Mouse (Mus musculus): ENCODE results near the gene Ntf5.
A peak's percentile ranks its signal among the peaks of the same experiment; 100 is the strongest.
"Not testable (repeated sequence)": the region's sequence is repeated elsewhere in the genome, so short reads cannot be mapped to it uniquely, and the experiment has no call there.

The Ntf5 gene

DNA sequence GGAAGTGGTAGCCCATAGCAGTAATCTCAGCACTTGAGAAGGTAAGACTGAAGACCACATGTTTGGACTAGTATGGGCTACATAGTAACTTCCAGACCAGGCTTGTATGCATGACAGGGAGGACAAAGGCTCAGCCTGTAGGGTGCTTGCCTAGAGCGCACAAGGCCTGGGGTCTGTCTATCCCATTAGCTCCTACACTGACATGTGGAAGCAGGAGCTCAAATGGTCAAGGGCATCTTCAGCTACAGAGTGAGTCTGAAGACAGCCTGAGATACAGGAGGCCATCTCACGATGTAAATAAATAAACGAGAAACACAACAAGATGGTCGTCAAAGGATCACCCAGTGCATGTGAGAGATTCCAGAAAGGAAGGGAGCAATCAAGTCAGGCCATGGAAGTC is 48.8 kb downstream of the Ntf5 start:
- no peak for DNase-seq (ENCODE audit: low spot score in 2 of 2)

DNA sequence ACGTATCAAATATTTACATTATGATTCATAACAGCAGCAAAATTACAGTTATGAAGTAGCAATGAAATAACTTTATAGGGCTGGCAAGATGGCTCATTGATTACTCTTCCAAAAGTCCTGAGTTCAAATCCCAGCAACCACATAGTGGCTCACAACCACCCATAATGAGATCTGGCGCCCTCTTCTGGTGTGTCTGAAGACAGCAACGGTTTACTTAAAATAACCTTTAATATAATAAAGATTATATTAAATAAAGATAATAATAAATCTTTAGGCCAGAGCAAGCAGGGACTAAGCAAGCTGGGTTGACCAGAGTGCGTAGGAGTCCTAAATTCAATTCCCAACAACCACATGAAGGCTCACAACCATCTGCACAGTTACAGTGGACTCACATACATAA is 49.4 kb downstream of the Ntf5 start:
- not testable (repeated sequence) for DNase-seq (ENCODE audit: low spot score in 2 of 2)

DNA sequence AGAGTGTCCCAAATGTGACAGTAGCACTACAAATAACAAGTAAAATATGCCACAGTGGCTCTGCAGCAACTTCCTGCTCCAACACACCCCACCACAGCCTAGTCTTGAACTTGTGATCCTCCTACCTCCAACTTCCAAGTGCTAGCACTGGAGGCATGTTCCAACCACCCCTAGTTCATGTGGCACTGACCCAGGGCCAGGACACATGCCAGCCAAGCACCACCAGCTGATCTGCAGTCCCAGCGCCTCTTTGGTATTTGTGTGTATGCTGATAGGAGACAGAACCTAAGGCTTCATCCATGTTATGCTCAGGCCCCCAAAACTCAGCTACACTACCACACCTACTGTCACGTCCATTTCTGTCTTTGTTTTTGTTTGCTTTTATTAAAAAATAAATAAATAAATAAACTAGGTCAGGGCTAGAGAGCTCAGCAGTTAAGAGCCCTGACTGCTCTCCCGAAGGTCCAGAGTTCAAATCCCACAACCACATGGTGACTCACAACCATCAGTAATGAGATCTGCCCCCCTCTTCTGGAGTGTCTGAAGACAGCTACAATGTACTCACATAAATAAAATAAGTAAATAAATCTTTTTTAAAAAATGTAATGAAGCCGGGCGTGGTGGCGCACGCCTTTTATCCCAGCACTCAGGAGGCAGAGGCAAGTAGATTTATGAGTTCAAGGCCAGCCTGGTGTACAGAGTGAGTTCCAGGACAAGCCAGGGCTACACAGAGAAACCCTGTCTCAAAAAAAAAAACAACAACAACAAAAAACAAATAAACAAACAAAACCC is 50.7 kb downstream of the Ntf5 start:
- no peak for DNase-seq (ENCODE audit: low spot score in 2 of 2)

DNA sequence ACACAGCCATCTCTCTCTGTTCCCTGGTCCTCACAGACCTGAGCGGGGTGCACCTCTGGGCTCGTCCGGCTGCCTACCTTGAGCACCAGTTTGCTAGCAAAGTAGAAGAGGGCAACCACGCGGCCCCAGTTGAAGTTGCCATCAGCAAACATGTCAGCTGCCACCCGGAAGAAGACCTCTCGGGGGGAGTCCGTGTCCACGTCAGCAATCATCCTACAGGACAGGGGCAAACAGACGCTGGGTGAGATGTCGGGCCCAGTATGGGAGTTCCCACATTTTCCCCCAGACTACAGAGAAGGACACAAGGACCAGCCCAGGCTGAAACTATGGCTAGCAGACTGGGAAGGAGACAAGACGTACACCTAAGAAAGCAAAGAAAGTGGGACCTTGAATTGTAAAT is 51.6 kb downstream of the Ntf5 start:
- no peak for DNase-seq (ENCODE audit: low spot score in 2 of 2)

DNA sequence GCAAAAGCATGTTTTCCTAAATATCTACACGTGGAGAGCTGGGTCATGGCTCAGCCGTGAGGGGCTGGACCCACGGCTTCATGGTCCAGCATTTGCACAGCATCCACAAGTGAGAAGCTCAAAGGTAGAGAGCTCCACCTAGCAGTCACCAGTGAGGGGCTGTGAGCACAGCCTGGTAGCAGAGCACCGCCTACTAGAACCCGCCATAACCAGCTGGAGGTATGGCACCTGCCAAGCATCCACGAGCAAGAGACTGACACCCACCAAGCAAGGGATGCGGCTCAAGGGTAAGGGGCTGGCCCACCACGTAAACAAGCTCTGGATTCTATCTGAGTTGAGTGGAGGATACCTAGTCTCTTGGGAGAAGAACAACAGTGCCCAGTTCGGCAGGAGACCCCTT is 52.1 kb downstream of the Ntf5 start:
- no peak for DNase-seq (ENCODE audit: low spot score in 2 of 2)

DNA sequence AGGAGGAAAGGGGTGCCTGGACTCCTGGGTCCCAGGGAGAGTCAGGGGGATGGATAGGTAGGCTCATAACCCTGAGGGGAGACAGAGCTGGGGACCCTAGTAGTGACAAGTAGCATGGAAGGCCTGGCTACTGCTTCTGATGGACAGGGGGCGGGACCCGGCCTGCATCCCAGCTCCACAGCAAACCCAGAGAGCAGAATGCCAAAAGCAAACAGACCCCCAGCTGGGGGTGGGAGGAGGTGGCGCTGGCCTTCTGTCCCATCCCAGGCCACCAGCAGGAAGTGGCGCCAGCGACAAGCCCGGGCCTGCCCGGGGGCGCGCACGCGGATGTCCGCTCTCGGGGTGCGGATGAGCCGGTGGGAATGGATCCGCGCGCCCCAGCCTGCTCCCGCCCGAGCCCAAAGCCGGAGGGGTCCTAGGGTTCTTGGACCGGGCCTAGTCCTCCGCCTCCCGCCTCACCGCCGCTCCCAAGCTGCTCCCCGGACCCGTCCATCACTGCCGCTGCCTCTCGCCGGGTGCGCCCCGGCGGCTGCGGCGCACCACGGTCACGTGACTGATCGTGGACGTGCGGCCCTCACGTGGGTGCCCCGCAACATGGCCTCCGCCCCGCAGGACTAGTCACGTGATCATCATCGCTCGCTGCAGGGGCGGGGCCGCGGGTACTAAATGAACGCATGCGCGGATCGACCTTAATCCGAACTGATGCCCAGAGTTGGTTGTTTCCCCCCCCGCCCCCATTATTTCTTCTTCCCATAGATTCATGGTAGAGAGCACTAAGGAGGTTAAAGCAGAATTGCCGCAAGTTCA is 53.0 kb downstream of the Ntf5 start, which contains the start of gene Bax:
Gene Bax (minus strand): TSS at position 616 of the 807 bp plus-strand sequence.
- peak; percentile 96 for DNase-seq (ENCODE audit: low spot score in 2 of 2)
